Mouse (Mus musculus) C2C12 (cell line): ENCODE results near the gene Primpol.

ENCODE experiments used
- CEBPB ChIP-seq: IDR thresholded peaks from one replicate; pipeline ENCODE4 v1.6.1; 2011; ENCODE audit warnings: low read depth, mild to moderate bottlenecking, control low read depth, moderate library complexity
- CTCF ChIP-seq: IDR thresholded peaks from one replicate; pipeline ENCODE4 v1.5.1; 2011; ENCODE audit not compliant: control insufficient read depth, insufficient read depth, insufficient read length
- FOSL1 ChIP-seq: IDR thresholded peaks from one replicate; pipeline ENCODE4 v1.8.0; 2011; ENCODE audit warnings: mild to moderate bottlenecking, low read length; ENCODE audit not compliant: poor library complexity, insufficient read depth, severe bottlenecking
- MAX ChIP-seq: IDR thresholded peaks from one replicate; pipeline ENCODE4 v1.6.1; 2011; ENCODE audit warnings: mild to moderate bottlenecking, control low read depth
- MYOD1 ChIP-seq: IDR thresholded peaks from one replicate; pipeline ENCODE4 v1.6.1; 2011; ENCODE audit warnings: low read depth; ENCODE audit not compliant: control insufficient read depth, insufficient read length
- MYOG ChIP-seq: IDR thresholded peaks from one replicate; pipeline ENCODE4 v1.6.1; 2011; ENCODE audit not compliant: control insufficient read depth, insufficient read length; ENCODE audit errors: extremely low read depth
- USF1 ChIP-seq: IDR thresholded peaks from one replicate; pipeline ENCODE4 v1.6.1; 2011; ENCODE audit warnings: low read depth, mild to moderate bottlenecking, control low read depth, moderate library complexity

GRCm38 (mm10) chr8:46569659-46570441, 47.2 kb downstream of the Primpol start:
- TF ChIP-seq CTCF (no peak), MYOG (no peak), MAX (no peak), USF1 (no peak), MYOD1 (no peak), CEBPB (no peak), FOSL1 (no peak)
